Mouse (Mus musculus): ENCODE measurements around the gene Anp32b. TPM values are rescaled to one million over a fixed set of nuclear protein-coding genes. Genes with fewer than 3 reads are reported as not detected.

The Anp32b gene
- total RNA-seq, 2 experiments from 2014 or later, result 61.5 to 62.2 TPM

- DNase-seq, result peak; percentile 56
- intact Hi-C loops (cut with DNase I), result no loop called here
Observed at GRCm38 (mm10) chr4:46452481-46452850, 1.8 kb downstream of the Anp32b start.

DNA sequence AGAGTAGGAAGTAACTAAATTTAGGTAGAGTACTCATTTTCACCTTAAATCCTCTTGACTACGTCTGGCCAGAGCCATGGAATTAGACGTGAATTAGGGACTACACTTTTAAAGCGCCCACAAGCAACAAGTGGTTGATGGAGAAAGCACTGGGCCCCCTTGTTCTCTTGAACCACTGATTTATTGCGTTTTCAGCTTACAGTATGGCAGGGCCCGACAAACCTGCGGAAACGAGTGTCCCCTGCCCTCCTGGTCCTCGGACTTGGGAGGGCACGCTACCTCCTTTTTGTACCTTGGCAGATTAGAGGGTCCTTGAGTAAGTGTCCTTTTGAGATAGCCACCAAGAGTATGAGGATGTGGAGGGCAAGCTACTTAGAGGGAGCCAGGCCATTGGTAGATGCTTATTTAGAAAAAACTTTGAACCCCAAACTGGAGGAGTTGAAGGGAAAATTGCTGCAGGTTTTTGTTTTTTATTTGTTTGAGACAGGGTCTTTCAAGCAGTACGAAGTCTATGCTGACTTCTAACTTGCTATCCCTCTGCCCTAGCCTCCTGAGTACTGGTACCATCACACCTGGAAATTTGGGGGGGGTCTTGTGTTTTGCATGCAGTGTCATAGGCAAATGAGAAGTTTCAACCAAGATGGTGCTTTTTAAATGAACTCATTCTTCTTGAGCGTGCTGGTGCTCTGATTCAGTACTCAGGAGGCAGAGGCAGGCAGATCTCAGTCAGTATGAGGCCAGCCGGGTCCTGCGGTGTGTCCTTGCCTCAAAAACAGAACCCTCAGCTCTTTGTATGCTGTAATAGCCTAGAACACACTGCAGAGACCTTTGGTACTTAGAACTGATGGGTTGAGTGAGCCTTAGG, 2.4 kb downstream of the Anp32b start:
- intact Hi-C loops (cut with DNase I), result no loop called here
- no peak for DNase-seq

DNA sequence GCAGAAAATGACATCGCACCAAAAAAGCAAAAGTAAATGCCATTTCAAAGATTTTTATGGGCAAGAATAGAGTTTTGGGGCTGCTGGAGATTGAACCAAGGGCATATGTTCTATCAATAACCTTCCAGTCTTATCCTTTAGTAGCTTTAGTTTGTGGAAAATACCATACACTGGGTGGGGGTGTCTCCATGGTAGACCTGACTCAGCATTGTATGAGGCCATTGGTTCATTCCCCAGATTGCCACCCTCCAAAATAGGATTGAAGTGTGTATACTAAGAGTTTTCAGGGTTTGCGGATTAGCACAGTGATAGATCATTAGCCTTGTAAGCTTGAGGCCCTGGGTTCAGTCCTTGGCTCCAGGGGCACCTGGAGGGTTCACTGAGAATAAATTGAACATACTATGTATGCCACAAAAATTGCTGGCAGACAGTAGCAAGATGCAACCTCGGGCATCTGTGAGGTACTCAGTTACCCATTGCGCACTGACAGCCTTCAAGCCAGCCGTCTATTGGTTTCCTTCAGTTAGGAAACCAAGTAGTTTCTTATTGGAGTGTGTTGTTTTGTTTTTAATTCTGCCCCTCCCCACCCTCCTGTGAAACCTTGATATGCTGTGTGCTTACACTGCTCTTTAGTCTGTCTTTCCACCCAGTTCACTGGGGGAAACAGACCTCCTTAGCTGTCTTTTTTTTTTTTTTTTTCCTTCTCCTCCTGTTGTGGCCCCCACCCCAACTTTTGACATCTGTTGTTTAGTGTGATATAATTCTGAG, 3.6 kb downstream of the Anp32b start:
- intact Hi-C loops (cut with DNase I), result no loop called here
- DNase-seq, result no peak

GRCm38 (mm10) chr4:46456762-46457161, 6.1 kb downstream of the Anp32b start:
- intact Hi-C loops (cut with DNase I), result no loop called here
- no peak for DNase-seq

DNA sequence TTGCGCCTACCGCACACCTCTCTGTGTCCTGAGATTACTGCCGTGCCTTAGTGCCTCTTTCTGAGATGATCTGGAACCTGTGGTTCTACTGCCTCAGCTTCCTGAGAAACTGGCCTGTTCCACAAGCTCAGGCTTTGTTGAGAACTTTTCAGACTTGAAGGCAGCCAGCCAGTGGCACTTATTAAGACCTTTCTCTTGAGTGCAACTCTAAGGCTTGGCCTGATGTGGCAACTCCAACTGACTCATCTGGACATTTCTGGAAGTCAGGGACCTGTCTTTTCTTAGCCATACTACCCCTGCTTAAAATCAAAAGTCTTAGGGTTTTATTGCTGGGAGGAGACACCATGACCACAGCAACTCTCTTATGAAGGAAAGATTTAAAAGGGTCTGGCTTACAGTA, 6.5 kb downstream of the Anp32b start:
- intact Hi-C loops (cut with DNase I), result no loop called here
- no peak for DNase-seq

- no peak for DNase-seq
- intact Hi-C loops (cut with DNase I), result no loop called here
Observed at GRCm38 (mm10) chr4:46458411-46458810, 7.7 kb downstream of the Anp32b start.

GRCm38 (mm10) chr4:46463130-46463830, 12.6 kb downstream of the Anp32b start:
- peak; percentile 46 for DNase-seq
- intact Hi-C loops (cut with DNase I), result loop anchor here (10.0 kb wide), 1 partner anchor 258 kb away; no protein-coding TSS in a partner anchor

DNA sequence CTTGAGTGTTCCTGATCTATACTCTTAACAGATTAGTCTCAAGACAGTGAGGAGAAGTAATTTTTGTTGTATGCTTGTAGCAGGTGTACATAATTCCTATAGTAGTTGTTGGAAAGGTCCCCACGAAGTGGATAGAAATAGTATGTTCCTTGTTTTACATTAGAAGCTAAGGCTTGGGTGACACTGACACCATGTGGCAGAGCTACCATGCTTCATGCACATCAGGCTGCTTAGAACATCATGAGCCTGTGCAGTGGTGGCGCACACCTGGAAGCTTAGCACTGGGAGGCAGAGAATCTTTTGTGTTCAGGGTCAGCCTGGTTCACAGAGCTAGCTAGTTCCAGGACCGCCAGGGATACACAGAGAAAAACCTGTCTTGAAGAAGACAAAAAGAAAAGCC, 15.0 kb downstream of the Anp32b start:
- no peak for DNase-seq
- intact Hi-C loops (cut with DNase I), result loop anchor here (10.0 kb wide), 1 partner anchor 261 kb away; no protein-coding TSS in a partner anchor

DNA sequence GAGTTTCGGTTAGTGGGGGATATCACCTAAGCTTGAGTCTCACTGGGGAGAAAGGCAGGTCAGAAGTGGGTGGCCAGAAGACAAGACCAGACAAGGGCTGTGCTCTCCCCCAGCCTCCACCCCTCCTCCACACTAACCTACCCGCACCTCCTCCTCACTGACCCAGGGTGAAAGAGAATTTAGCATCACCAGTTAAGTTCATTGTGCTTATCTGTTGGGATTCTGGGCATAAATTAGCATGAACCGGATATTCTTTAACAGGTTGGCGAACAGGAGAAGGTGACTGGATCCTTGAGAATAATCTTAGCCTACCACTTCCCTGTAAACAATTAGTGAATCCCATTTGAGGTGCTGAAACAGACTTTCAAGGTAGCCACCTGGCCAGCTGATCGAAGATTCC, 24.4 kb downstream of the Anp32b start:
- intact Hi-C loops (cut with DNase I), result no loop called here
- DNase-seq, result no peak

DNA sequence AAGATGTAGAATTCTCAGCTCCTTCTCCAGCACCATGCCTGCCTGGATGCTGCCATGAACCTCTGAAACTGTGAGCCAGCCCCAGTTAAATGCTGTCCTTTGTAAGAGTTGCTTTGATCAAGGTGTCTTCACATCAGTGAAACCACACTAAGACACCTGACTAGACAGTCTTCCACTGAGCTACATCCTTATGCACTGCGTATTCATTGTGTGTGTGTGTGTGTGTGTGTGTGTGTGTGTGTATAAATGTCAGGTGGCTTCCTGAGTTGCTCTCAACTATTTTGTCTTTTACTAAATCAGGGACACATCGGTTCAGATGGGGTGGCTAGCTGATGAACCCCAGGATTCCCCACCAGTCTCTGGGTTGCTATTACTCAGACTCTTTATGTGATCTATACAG, 28.4 kb downstream of the Anp32b start:
- intact Hi-C loops (cut with DNase I), result no loop called here
- no peak for DNase-seq

- peak; percentile 32 for DNase-seq
- intact Hi-C loops (cut with DNase I), result no loop called here
Observed at GRCm38 (mm10) chr4:46485696-46486417, 35.2 kb downstream of the Anp32b start.

DNA sequence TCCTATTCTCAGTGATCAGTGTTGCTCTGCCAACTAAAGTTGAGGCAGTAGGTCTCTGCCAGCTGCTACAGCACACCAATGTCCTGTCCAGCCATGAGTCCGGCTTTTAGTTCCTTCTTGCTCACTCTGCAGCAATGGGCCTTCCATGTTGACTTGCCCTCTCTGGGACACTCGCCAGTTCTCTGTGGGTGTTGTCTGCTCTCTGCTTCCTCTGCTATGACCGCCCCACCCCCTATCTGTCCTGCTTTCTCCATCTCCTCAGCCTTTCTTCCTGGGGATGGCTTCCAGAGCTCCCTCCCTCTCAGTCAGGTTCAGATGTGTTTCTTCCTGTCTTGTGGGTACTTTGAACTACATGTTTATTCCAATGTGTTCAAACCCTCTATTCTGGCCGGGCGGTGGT, 36.6 kb downstream of the Anp32b start:
- intact Hi-C loops (cut with DNase I), result no loop called here
- peak; percentile 75 for DNase-seq

GRCm38 (mm10) chr4:46489028-46489925, 38.6 kb downstream of the Anp32b start, which contains the start of gene Nans:
Gene Nans (plus strand): TSS chr4:46489248.
- peak; percentile 95 for DNase-seq
- intact Hi-C loops (cut with DNase I), result no loop called here

GRCm38 (mm10) chr4:46493071-46493470, 42.4 kb downstream of the Anp32b start:
- intact Hi-C loops (cut with DNase I), result no loop called here
- DNase-seq, result no peak

- DNase-seq, result no peak
Observed at GRCm38 (mm10) chr4:46495543-46495942, 44.8 kb downstream of the Anp32b start.

DNA sequence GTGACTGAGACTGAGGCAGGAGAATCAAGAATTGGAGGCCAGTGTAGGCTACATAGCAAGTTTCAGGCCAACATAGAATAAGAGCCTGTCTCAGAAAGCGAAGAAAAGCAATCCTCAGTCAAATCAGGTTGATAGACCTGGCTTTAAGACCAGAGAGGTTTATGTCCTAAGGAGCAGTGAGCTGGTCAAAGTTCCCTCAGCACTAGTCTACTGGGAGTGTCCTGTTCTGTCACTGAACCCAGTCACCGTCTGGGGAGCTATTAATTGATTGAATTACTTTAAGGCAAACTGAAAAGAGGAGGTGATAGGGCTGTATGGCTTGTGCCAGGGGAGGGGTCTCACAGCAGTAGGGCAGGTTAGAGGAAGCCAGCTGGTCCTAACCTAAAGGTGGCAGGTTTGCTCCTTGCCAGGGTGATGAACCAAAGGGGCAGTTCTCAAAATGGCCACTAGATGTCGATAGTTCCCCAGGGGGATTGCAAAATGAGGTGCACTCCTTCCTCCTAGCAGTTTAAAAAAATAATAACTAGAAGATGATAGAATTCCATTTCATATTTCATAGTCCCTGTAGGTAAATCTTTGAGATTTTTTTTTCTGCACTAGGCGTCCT, 46.7 kb downstream of the Anp32b start:
- peak; percentile 59 for DNase-seq
- intact Hi-C loops (cut with DNase I), result loop anchor here (5.0 kb wide), 1 partner anchor 160 kb away; no protein-coding TSS in a partner anchor

More at GRCm38 (mm10) chr4:46495543-46495942, 44.8 kb downstream of the Anp32b start:
- intact Hi-C loops (cut with DNase I), result loop anchor here (5.0 kb wide), 1 partner anchor 162 kb away; no protein-coding TSS in a partner anchor

- no peak for DNase-seq
- intact Hi-C loops (cut with DNase I), result loop anchor here (5.0 kb wide), 1 partner anchor 159 kb away; no protein-coding TSS in a partner anchor
Observed at GRCm38 (mm10) chr4:46498511-46498910, 47.8 kb downstream of the Anp32b start.

DNA sequence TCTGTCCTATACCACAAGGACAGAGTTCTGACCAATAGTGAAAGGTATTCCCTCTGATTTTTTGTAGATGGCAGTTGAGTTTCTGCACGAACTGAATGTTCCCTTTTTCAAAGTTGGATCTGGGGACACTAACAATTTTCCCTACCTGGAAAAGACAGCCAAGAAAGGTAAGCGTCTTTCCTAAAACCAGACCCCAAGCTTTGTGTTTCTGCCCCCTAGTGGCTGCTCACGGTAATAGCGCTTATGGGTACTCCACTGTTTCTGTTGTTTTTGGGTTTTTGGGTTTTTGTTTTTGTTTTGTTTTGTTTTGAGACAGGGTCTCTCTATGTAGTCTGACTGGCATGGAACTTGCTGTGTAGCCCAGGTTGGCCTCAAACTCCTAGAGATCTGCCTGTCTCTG, 48.3 kb downstream of the Anp32b start:
- intact Hi-C loops (cut with DNase I), result loop anchor here (5.0 kb wide), 1 partner anchor 158 kb away; no protein-coding TSS in a partner anchor
- peak; percentile 37 for DNase-seq
